Mouse (Mus musculus) embryo, embryonic 11 days (tissue): ENCODE measurements at regions not wholly inside any gene's neighbourhood (a gene's known extent, or its start where the extent isn't known, plus 50 kb on each side); places are given as distances from the start of the nearest gene placed in this dataset.

Experiments
- DNase-seq: peaks from one replicate; pipeline ENCODE4 v3.0.0-alpha.2; 2015

- DNase-seq = peak; percentile 37
Measured at GRCm38 (mm10) chr2:45169429-45170070, 52.4 kb upstream of the Zeb2 start.

GRCm38 (mm10) chr2:45168606-45169005 is 51.4 kb upstream of the Zeb2 start:
- DNase-seq = no peak
